Mouse (Mus musculus) C2C12 (cell line): ENCODE measurements at regions not wholly inside any gene's neighbourhood (a gene's known extent, or its start where the extent isn't known, plus 50 kb on each side); places are given as distances from the start of the nearest gene placed in this dataset.

Source experiments
- CEBPB ChIP-seq: IDR thresholded peaks from one replicate; pipeline ENCODE4 v1.6.1; 2011; ENCODE audit warnings: low read depth, mild to moderate bottlenecking, control low read depth, moderate library complexity
- CTCF ChIP-seq: IDR thresholded peaks from one replicate; pipeline ENCODE4 v1.5.1; 2011; ENCODE audit not compliant: control insufficient read depth, insufficient read depth, insufficient read length
- MYOG ChIP-seq: IDR thresholded peaks from one replicate; pipeline ENCODE4 v1.6.1; 2011; ENCODE audit not compliant: control insufficient read depth, insufficient read length; ENCODE audit errors: extremely low read depth
- USF1 ChIP-seq: IDR thresholded peaks from one replicate; pipeline ENCODE4 v1.6.1; 2011; ENCODE audit warnings: low read depth, mild to moderate bottlenecking, control low read depth, moderate library complexity

- TF ChIP-seq CEBPB = no peak
- no peak for TF ChIP-seq CTCF
- no peak for TF ChIP-seq MYOG
- no peak for TF ChIP-seq USF1
Observed at GRCm38 (mm10) chr17:79143031-79143430, 91.3 kb downstream of the Qpct start.
